Mouse (Mus musculus) layer of hippocampus, adult 9-11 months (tissue): ENCODE data around the gene Gm44805.

ENCODE experiments used
- DNase-seq: peaks from one replicate; pipeline ENCODE4 v3.0.0; 2022

The Gm44805 gene

DNA sequence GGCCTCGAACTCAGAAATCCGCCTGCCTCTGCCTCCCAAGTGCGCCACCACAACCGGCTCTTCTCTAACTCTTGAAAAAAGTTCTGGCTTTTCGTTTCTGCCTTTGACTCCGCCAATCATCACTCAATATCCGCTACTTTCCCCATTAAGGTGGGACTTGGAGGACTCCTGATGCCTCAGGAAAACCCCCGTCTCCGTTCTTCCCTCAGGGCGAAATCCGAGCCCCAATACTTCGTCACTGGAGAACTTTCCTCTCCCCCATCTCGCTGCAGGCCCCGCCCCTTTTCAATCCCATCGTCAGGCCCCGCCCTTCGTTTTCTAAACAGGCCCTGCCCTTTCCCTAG, 53.1 kb downstream of the Gm44805 start:
- DNase-seq: no peak

DNA sequence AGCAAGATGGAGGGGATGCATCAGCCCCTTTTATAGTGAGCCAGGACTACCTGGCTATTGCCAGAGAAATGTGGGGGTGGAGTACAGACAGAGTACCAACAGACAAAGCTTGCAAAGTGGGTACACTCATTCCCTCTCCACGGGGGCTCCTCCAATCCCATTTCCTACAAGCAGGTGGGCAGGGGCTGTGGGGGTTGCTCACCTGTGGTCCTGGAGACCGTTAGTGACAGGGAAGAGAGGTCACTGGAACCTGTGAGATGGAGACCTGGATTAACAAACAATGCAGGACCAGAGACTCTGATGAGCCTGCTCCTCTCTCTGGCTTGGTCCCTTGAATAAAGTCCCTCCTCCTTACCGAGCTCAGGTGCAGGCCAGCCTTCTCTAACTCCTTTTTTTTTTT, 53.5 kb downstream of the Gm44805 start:
- no peak for DNase-seq

GRCm38 (mm10) chr7:19623433-19623832, 57.8 kb downstream of the Gm44805 start:
- no peak for DNase-seq

- no peak for DNase-seq
Observed at GRCm38 (mm10) chr7:19622241-19622640, 59.0 kb downstream of the Gm44805 start.
